Mouse (Mus musculus): ENCODE measurements around the gene Rora. TPM values are rescaled to one million over a fixed set of nuclear protein-coding genes. Genes with fewer than 3 reads are reported as not detected.
A peak's percentile ranks its signal among the peaks of the same experiment; 100 is the strongest.

Gene Rora
- total and polyA plus RNA-seq, 2 experiments, result 11.3 to 30.8 TPM

GRCm38 (mm10) chr9:69290018-69290880 is 636.7 kb downstream of the Rora start:
- TF ChIP-seq POLR2A (IDR thresholded peaks at IDR 0.05; ENCODE audit: extremely low read depth, insufficient read depth, low read length) (no peak), CTCF (IDR thresholded peaks at IDR 0.05; ENCODE audit: low read depth, low read length) (no peak)
- Histone ChIP-seq H3K79me2 (ENCODE audit: control insufficient read depth, insufficient read depth, low read length) (peaks cover 21% of the 10 kb centered on the region), H3K9ac (ENCODE audit: low read depth, low read length) (peak overlapping the region; percentile 93), H3K27ac (replicated peaks; ENCODE audit: insufficient read depth, low read depth, low read length) (peak overlapping the region; percentile 93), H3K27me3 (ENCODE audit: control insufficient read depth, insufficient read depth, low read length) (no peaks in the 10 kb centered on the region), H3K4me3 (ENCODE audit: insufficient read depth, low read depth, low read length) (peak overlapping the region; percentile 80), H3K36me3 (ENCODE audit: control insufficient read depth, insufficient read depth, low read length) (no peaks in the 10 kb centered on the region), H3K4me1 (ENCODE audit: control insufficient read depth, insufficient read depth, low read length) (peaks cover 28% of the 10 kb centered on the region)
- DNase-seq (ENCODE audit: extremely low read depth, low read depth, low spot score), result no peak
- under 1% methylated on average over 72 of the region's 73 CpGs for WGBS

DNA sequence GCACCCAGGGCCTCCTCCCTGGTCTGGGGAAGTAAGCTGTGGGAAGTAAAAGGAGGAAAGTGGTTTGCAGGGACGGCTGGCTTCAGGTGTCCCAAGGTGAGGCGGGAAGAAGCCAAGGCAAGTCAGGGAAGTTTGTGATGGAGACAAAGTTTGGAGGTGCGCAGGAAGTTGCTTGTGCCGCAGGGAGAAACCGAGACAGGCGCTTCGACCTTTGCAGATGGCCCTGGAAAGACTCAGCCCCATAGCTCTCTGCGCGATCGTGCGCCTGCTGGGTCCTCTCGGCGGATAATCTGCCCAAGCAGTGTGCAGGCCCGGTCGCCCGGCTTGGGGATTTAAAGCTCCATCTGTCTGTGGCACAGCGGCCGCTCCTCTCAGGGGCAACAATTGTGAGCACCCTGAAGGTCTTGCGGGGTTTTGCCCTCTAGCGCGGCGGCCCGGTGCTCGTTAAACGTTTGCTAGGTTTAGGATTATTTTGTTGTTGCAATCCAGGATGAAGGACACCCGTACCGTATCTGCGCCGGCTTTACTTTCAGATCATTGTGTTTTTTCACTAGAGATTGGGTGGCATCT is 637.4 kb downstream of the Rora start:
- Histone ChIP-seq H3K27me3 (ENCODE audit: control insufficient read depth, insufficient read depth, low read length) (no peaks in the 10 kb centered on the region), H3K79me2 (ENCODE audit: control insufficient read depth, insufficient read depth, low read length) (peaks cover 28% of the 10 kb centered on the region), H3K36me3 (ENCODE audit: control insufficient read depth, insufficient read depth, low read length) (no peaks in the 10 kb centered on the region), H3K4me3 (ENCODE audit: insufficient read depth, low read depth, low read length) (peak overlapping the region; percentile 80), H3K4me1 (ENCODE audit: control insufficient read depth, insufficient read depth, low read length) (peaks cover 30% of the 10 kb centered on the region), H3K9ac (ENCODE audit: low read depth, low read length) (peak overlapping the region; percentile 93), H3K27ac (replicated peaks; ENCODE audit: insufficient read depth, low read depth, low read length) (peak overlapping the region; percentile 93)
- DNase-seq (ENCODE audit: extremely low read depth, low read depth, low spot score), result peak; percentile 93
- 2% methylated on average over 29 of the region's 29 CpGs for WGBS
- TF ChIP-seq CTCF (IDR thresholded peaks at IDR 0.05; ENCODE audit: low read depth, low read length) (no peak), POLR2A (IDR thresholded peaks at IDR 0.05; ENCODE audit: extremely low read depth, insufficient read depth, low read length) (peak; percentile 63; the same call in 1 of the 2 replicates)

DNA sequence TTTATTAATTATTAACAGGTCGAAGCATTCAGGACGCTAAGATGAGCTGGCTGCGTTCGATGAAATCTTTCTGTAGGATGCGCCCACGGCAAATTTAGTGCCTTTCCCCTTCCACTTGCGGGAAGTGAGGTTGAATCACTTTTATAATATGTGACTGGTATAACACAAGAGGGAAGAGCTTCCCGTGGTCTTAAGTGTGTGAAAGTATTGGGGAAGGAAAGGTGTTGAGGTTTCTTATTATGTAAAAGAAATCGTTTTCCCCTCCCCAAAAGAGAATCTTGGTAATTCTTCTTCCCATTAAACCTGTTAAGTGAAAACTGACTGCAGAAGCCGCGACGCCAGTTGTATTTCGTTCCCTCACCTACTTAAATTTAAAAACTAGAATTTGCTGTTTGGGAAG is 637.9 kb downstream of the Rora start:
- no peak overlapping the region for H3K9ac ChIP-seq (ENCODE audit: low read depth, low read length)
- no peak for DNase-seq (ENCODE audit: extremely low read depth, low read depth, low spot score)
- H3K27me3 ChIP-seq (ENCODE audit: control insufficient read depth, insufficient read depth, low read length), result no peaks in the 10 kb centered on the region
- no peak overlapping the region for H3K27ac ChIP-seq (replicated peaks; ENCODE audit: insufficient read depth, low read depth, low read length)
- WGBS, result 14% methylated on average over 13 of the region's 13 CpGs
- no peak for TF ChIP-seq POLR2A (IDR thresholded peaks at IDR 0.05; ENCODE audit: extremely low read depth, insufficient read depth, low read length)
- TF ChIP-seq CTCF (IDR thresholded peaks at IDR 0.05; ENCODE audit: low read depth, low read length), result no peak
- peak overlapping the region; percentile 80 for H3K4me3 ChIP-seq (ENCODE audit: insufficient read depth, low read depth, low read length)
- H3K79me2 ChIP-seq (ENCODE audit: control insufficient read depth, insufficient read depth, low read length), result peaks cover 29% of the 10 kb centered on the region
- H3K4me1 ChIP-seq (ENCODE audit: control insufficient read depth, insufficient read depth, low read length), result peaks cover 30% of the 10 kb centered on the region
- H3K36me3 ChIP-seq (ENCODE audit: control insufficient read depth, insufficient read depth, low read length), result no peaks in the 10 kb centered on the region

DNA sequence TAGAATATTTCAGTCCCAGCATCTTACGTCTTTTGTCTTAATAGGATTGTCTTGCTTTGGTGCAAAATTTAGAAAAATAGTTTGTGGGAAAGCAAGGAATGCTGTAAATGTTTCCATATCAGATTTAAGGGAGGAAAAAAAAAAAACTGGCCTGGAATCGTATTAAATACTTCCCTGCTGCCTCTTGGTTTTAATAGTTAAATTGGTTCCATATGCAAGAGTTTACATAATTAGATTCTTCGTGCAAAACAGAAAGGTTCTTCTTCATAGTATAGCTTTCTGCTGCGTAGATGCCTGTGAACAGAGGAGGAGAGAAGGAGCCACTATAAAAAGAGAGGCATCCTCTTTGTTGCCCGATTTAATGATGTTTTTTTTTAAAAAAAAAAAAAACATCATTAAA is 638.8 kb downstream of the Rora start:
- Histone ChIP-seq H3K4me3 (ENCODE audit: insufficient read depth, low read depth, low read length) (no peak overlapping the region), H3K27me3 (ENCODE audit: control insufficient read depth, insufficient read depth, low read length) (no peaks in the 10 kb centered on the region), H3K79me2 (ENCODE audit: control insufficient read depth, insufficient read depth, low read length) (peaks cover 32% of the 10 kb centered on the region), H3K9ac (ENCODE audit: low read depth, low read length) (no peak overlapping the region), H3K36me3 (ENCODE audit: control insufficient read depth, insufficient read depth, low read length) (no peaks in the 10 kb centered on the region), H3K27ac (replicated peaks; ENCODE audit: insufficient read depth, low read depth, low read length) (no peak overlapping the region), H3K4me1 (ENCODE audit: control insufficient read depth, insufficient read depth, low read length) (peaks cover 30% of the 10 kb centered on the region)
- TF ChIP-seq POLR2A (IDR thresholded peaks at IDR 0.05; ENCODE audit: extremely low read depth, insufficient read depth, low read length) (no peak), CTCF (IDR thresholded peaks at IDR 0.05; ENCODE audit: low read depth, low read length) (no peak)
- no peak for DNase-seq (ENCODE audit: extremely low read depth, low read depth, low spot score)
- 69% methylated on average over 5 of the region's 5 CpGs for WGBS

GRCm38 (mm10) chr9:69292776-69293687 is 639.4 kb downstream of the Rora start:
- TF ChIP-seq POLR2A (IDR thresholded peaks at IDR 0.05; ENCODE audit: extremely low read depth, insufficient read depth, low read length) (no peak), CTCF (IDR thresholded peaks at IDR 0.05; ENCODE audit: low read depth, low read length) (no peak)
- H3K4me3 ChIP-seq (ENCODE audit: insufficient read depth, low read depth, low read length), result no peak overlapping the region
- DNase-seq (ENCODE audit: extremely low read depth, low read depth, low spot score), result peak; percentile 67
- no peaks in the 10 kb centered on the region for H3K36me3 ChIP-seq (ENCODE audit: control insufficient read depth, insufficient read depth, low read length)
- H3K27ac ChIP-seq (replicated peaks; ENCODE audit: insufficient read depth, low read depth, low read length), result peak overlapping the region; percentile 27
- H3K27me3 ChIP-seq (ENCODE audit: control insufficient read depth, insufficient read depth, low read length), result no peaks in the 10 kb centered on the region
- peaks cover 30% of the 10 kb centered on the region for H3K4me1 ChIP-seq (ENCODE audit: control insufficient read depth, insufficient read depth, low read length)
- WGBS, result 32% methylated on average over 12 of the region's 12 CpGs
- peaks cover 36% of the 10 kb centered on the region for H3K79me2 ChIP-seq (ENCODE audit: control insufficient read depth, insufficient read depth, low read length)
- no peak overlapping the region for H3K9ac ChIP-seq (ENCODE audit: low read depth, low read length)
